Mouse (Mus musculus): Measurements from ENCODE around the gene Klhdc8a.

DNA sequence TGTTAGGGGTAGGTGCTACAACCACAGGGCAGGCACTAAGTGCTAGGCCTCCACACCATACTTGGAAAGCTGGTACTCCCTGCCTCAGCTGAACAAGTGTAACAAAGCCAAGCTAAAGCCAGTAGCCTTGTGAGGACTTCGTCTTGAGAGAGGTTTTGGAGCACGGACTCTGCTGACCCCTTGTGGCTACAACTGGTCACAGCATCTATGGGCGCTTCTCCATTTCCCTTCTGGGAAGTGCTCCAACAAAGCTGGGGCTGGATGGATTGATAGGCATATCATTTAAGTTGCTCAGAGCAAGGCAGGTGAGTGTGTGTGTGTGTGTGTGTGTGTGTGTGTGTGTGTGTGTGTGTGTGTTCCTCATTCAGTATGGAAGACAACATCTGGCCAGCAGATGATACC is 57.4 kb downstream of the Klhdc8a start:
- TF ChIP-seq CTCF (IDR thresholded peaks at IDR 0.05; ENCODE audit: control insufficient read depth, insufficient read depth, insufficient replicate concordance, low read depth, low read length) (peak; percentile 83), POLR2A (IDR thresholded peaks at IDR 0.05; ENCODE audit: control insufficient read depth, low read depth, low read length) (no peak)

Data from testis, adult 2 months (tissue).